Mouse (Mus musculus): Measurements from ENCODE around the gene Spg7.

DNA sequence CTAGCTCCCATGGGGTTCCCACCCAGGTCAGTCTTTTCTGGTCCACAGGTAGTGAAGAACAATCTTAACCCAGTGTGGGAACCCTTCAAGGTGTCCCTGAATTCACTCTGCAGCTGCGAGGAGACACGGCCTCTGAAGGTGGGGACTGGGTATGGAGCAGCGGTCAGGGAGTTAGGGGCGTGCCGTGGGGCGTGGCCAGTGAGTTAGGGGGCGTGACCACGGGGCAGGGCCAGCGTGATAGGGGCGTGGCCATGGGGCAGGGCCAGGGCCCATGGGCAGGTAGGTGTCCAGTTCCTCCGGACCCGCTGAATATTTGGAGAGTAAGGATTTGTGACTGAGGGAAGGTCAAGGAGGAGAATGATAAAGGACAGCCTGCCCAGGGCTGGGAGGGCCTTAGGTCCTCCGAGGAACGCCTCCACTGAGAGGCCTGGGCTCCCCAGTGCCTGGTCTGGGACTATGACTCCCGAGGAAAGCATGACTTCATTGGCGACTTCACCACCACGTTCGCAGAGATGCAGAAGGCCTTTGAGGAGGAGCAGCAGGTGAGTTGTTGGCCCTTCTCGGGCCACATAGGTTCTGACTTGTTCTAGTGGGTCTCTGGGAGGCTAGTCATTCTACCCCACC is 63.6 kb downstream of the Spg7 start:
- TF ChIP-seq TCF12 (IDR thresholded peaks at IDR 0.05; ENCODE audit: insufficient read depth, poor library complexity, severe bottlenecking) (no peak), POLR2A (IDR thresholded peaks at IDR 0.05; ENCODE audit: insufficient read length, low read depth) (no peak), MAX (IDR thresholded peaks at IDR 0.05; ENCODE audit: low read depth) (no peak)

Data from myocyte (in vitro differentiated cells).